Mouse (Mus musculus): ENCODE results near the gene Lyl1.
A peak's percentile ranks its signal among the peaks of the same experiment; 100 is the strongest.
"Not testable (repeated sequence)": the region's sequence is repeated elsewhere in the genome, so short reads cannot be mapped to it uniquely, and the experiment has no call there.

The Lyl1 gene

DNA sequence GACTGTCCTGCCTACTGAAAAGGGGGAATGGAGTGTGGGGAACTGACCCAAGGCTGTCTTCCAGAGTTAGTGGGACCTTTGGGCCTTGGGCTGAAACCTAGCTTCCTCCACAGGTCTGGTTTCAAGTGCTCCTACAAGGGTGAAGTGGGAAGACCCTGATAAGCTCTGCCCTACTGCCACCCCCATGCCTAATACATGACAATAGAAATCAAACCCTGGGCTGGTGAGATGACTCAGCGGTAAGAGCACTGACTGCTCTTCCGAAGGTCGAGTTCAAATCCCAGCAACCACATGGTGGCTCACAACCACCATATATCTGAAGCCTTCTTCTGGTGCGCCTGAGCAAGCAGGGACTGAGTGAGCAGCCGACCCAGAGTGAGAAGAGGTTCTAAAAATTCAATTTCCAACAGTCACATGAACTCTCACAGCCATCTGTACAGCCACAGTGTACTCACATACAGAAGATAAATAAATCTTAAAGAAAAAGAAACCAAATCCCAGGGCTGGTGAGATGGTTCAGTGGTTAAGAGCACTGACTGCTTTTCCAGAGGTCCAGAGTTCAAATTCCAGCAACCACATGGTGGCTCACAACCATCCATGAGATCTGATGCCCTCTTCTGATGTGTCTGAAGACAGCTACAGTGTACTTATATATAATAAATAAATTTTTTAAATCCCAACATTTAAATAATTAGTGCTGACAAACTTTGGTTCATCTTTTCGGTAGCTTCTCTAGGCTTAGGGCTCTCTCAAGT is 32.3 kb upstream of the Lyl1 start:
- no peak for DNase-seq (ENCODE audit: low read depth, low spot score)

DNA sequence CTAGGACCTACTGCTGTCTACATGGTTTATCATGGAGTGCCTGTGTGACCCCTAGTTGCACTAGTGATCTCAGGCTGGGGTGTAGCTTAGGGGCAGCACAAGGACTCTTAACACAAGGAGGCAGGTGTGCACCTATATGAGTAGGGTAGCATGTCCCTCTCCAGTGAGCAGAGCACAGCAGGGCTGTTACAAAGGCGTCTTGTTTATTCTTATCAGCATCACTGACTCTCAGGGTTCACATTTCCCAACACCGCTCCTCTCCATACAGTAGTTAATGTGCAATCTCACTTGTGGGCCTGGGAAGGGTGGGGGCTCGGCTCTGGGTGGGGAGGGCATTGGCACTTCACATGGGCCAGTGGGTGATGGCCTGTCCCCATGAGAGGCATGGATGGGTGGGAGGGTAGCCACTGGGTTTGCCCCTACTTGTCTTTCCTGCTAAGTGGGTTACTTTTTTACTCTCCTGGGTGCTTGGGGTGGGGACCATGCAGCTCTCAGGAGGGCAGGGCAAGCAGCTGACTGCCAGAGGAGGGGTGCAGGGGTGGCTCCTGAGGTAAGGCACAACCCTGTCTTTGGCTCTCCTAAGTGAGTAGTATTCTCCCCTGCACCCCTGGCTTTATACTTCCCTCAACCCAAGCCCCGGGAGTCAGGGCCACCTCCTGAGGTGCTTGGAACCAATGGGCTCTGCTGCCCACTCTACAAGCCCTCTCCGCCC is 30.8 kb upstream of the Lyl1 start:
- DNase-seq (ENCODE audit: low read depth, low spot score), result not testable (repeated sequence)

DNA sequence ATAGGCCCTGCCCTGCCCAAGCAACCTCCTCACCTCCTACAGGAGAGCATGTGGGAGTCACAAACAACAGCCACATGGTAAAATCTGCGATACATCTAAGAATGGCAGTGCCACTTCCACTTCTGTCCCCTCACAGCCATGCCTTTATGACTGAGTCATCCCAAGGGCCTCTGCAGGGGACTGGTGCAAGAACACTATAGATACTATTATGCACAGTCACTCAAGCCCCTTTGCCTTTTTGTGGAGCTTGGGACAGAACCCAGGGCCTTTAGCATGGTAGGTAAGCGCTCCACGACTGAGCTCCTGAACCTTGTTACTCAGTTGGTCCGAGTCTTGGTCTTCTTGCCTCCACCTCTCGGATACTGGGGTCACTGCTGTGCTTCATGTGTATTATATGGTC is 24.0 kb upstream of the Lyl1 start:
- no peak for DNase-seq (ENCODE audit: low read depth, low spot score)

DNA sequence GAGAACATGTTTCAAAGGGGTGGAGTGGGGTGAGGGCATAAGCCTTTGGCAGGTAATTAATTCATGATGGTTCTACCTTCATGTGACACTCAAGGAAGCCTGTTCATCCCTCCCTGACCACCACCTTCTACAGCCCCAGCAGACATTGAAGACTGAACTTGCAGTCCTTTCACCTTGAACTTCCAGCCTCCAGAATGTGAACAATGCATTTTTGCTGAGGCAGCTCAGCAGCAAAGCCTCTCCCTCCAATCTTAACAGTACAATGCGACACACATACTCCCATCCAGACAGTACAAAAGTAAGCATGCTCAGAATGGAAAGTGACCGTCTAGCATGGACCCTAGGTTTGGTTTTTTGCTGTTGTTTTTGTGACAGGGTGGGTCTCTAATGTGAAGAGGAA is 19.8 kb upstream of the Lyl1 start:
- no peak for DNase-seq (ENCODE audit: low read depth, low spot score)

DNA sequence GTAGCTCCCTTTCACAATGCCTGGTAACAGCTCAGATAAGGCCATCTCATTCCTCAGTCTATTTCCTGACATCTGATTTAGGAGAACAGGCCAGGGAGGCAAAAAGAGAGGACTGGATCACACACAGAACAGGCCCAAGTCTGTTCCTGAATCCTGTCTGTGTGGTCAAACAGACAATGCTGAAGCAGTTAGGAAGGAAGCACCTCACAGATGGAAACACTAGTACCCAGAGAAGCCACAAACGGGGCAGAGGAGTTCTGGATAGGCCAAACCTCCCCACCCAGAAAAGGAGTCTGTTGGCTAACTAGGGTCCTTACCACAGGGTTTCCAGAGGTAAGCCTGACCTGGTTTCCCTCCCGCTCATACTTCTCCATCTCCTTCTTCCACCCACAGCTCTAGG is 19.0 kb upstream of the Lyl1 start:
- no peak for DNase-seq (ENCODE audit: low read depth, low spot score)

DNA sequence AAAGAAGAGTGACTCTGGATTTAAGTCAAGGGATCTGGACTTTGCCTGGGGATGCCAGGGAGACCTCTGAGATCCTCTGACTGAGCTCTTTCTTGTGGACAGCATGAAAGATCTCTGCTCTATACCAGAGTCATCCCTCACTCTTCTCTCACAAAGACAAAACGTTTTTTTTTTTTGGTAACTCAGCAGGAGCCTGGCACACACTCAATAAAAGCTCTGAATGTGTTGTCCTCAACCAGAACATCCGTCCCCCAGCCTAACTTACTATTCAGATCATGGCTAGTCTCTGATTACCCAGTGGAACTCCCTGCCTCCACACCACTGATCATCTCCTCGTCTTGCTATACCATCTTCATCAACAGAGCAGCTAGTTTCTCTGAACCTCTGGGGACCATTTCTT is 16.7 kb upstream of the Lyl1 start:
- DNase-seq (ENCODE audit: low read depth, low spot score), result no peak

DNA sequence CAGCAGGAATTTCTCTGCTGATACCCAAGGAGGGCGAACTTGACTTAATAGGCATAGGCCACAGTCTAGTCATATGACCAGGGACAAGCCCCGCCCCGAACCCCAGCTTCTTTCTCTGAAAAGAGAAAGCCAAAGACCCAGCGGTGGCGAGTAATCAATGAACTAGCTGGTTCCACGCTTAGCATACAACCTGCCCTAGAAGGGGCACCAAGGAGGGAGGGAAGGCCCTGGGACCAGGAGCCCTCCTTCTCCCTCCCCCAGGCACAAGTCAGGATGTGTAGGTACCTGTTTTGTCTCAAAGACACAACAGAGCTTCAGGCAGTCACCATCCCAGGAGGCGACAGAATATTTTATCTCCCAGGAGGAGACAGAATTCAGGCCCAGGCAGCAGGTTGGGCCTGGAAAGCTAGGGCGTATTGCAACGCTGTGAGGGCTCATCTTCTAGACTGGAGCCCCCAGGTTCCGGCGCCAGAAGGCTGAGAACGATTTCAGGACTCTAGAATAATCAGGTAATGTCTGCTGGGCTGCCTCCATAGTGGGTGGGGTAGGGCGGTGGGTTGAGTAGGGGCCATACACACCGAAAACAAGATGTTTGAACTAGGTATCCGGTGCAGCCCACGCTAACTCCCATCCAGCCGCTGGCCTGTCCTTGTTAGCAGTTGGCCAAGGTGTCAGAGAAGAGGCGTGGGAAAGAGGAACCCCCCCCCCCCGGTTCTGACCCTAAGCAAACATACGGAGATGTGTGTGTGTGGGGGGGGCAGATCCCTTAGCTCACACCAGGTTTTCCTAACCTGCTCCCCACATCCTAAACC is 14.9 kb upstream of the Lyl1 start, which contains the start of gene Trmt1:
Gene Trmt1, plus strand, starts transcription at position 117 of the 812 bp plus-strand sequence.
- peak; percentile 60 for DNase-seq (ENCODE audit: low read depth, low spot score)

DNA sequence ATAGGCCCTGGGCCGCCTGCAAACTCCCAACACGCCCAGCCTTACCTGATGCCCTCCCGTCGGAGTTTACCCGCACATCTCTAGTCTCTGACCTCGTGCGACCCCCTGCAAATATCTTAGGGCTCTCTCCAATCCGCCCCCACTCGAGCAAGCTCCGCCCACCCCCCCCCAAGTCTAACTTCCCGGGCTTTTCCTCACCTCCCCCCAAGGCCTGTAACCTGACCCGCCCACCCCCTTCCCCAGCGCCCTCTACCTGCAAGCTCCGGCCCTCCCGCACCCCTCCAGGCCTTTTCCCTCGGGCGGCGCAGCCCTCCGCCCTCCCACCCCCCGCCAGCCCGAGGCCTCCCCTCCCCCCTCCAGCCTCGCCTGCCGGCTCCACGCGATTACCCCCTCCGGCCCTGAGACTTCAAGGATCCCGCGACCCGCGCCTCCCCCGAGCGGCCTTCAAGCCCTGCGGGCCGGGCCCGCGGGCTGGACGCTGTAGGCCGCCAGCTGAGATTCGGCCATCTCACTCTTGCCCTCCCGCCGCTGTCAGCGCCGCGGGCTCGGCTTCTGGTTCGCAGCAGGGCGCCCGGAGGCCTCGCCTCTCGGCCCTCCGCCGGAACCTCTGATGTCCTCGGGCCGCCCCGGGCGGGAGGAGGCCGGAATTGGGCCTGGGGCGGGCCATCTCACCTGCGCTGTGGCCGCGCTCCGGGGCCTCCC is 14.1 kb upstream of the Lyl1 start:
- DNase-seq (ENCODE audit: low read depth, low spot score), result peak; percentile 55

DNA sequence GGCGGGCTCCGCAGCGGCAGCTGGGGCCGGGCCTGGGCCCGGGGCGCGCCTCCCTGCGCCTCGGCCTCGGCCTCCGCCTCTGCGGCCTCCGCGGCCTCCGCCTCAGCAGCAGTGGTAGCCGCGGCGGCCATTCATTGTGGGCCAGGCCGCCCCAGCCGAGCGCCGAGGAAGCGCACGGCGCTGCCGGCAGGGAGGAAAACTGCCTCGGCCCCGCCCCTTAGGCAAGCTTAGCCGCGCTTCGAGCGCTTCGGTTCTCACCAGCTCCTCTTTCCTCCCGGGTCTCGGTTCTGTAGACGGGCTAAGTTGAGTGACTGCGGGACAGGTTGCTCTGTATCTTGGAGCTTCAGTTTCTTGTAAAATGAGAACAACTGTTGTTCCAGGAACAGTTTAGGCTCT is 13.6 kb upstream of the Lyl1 start, which contains the start of gene Nacc1:
Gene Nacc1, minus strand, starts transcription at position 158 of the 396 bp plus-strand sequence.
- DNase-seq (ENCODE audit: low read depth, low spot score), result peak; percentile 96

DNA sequence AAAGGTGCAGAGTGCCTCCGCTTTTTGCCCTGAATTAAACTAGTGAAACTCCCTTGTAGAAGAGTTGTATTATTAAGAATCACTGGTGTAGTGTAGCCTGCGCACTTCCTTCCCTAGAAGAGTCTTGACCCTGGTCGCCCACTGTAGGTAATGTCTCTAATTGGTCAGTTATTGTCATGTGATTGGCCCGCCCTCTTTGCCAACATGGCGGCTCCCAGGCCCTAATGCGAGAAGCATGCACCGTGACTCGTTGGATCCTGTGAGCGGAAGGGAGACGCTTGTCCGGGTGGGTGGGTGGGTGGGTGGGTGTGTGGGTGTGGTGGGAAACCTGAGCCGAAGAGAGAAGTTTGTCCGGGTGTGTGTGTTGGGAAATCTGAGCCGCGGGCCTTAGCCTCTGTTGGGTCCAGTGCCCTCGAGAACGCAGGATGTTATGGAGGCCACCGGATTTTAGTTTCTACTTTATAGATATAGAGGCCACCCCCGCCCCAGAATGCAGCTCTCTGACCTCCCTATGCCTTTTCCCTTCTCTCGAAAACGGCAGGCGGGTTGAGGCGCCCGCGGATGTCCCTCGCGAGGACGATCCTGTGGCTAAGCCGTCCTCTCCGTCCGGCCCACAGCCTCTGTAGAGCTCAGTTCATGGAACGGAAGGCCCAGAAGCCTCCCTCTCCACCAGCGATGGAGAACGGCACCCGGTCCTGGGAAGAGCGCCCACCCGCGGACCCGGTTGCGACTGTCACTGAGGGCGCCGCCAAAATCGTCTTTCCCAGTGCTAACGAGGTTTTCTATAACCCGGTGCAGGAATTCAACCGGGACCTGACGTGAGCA is 12.0 kb upstream of the Lyl1 start:
- peak; percentile 97 for DNase-seq (ENCODE audit: low read depth, low spot score)

DNA sequence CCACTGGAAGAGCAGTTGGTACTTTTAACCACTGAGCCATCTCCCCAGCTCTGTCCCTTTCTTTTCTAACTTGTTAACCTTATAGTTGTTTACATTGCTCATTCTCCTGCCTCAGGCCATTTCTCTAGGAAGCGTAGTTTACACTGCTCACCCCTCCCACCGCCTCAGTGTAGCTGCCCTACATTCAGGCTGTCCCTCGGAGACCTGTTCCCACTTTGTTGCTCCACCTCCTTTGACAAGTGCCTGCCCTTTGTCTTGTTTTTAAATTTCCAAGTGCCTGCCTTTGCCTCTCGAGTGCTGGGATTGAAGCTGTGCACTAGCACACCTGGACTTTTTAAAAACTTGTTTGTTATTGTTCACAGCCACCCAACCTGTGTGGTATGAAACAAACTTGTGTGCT is 7.9 kb upstream of the Lyl1 start:
- no peak for DNase-seq (ENCODE audit: low read depth, low spot score)

DNA sequence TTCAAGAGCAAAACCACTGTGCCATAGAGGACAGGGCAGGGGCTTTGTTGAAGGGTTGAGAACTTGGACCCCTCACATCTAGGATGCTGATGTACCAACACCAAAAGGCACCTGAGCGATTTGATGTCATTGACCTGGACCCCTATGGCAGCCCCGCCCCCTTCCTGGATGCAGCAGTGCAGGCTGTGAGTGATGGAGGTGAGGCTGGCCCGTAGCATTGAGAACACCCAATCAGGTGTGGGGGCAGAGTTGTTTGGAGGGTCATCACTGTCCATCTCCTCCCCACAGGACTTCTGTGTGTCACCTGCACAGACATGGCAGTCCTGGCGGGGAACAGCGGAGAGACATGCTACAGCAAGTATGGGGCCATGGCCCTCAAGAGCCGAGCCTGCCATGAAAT is 6.1 kb upstream of the Lyl1 start:
- no peak for DNase-seq (ENCODE audit: low read depth, low spot score)

DNA sequence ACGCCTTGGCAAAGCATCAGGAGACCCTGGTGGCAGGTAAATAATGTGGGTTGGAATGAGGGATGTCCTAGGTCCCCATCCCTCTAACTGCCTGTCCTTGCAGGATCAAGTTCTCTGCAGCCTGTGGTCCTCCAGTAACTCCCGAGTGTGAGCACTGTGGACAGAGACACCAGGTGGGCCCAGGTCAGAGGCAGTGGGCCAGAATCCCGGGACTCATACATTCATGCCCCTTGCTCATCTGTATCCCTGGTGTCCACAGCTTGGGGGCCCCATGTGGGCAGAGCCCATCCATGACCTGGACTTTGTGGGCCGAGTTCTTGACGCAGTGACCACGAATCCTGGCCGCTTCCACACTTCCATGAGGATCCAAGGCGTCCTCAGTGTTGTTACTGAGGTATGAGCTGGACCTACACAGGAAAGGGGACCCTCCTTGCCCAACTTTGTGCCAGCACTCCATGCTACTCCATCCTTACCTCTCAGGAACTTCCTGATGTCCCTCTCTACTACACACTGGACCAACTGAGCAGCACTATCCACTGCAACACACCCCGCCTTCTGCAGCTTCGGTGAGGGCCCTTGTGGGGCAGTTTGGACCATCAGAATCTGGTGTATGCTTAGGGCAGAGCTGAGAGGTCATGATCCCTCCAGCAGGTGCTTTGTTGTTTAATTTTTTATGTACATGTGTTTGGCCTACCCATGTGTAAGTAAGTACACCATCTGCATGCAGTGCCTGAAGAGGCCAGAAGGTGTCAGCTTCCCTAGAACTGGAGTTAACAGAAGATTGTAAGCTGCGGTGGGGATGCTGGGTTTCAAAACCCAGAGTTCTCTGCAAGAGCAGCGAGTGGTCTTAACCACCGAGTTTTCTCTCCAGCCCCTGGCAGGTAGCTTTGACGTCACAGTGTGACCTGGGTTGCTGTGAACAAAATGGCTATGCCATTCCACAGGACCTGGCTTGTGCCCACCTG is 3.8 kb upstream of the Lyl1 start:
- peak; percentile 74 for DNase-seq (ENCODE audit: low read depth, low spot score)

DNA sequence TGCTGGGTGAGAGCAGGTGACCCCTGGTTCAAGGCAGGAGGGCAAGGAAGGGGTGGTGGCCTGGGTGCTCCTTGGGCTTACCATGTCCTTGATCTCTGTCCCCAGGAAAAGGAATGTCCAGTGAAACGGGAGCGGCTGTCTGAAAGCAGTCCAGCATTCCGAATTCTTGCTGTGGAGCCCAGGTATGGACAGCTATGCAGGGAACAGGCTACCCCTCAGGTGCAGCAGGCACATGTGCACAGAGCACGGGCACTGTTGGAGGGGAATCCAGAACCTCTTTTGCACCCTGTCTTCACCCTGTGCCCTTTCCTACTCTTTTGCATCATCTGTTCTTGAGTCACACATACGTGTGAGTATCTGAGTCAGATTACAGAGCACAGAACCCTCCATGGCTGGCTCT is 3.0 kb upstream of the Lyl1 start:
- no peak for DNase-seq (ENCODE audit: low read depth, low spot score)

DNA sequence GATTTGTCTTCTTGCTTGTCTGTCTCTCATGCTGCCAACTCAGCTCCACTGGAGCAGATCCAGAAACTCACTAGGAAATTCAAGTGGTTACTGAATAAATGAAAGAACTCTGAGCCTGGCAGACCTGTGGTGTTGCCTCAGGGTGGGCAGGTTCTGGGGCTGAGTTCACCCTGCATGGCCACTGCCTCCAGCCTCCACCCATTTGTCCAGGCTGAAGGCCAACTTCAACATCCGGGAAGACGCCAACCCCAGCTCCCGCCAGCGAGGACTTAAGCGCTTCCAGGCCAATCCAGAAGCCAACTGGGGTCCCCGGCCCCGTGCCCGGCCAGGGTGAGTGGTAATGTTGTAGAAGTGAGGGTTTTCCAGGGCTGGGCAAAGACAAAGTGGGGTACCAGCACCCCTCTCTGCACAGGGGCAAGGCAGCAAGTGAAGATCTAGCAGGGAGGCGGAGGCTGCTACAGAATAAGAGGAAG is 2.3 kb upstream of the Lyl1 start:
- DNase-seq (ENCODE audit: low read depth, low spot score), result peak; percentile 61

DNA sequence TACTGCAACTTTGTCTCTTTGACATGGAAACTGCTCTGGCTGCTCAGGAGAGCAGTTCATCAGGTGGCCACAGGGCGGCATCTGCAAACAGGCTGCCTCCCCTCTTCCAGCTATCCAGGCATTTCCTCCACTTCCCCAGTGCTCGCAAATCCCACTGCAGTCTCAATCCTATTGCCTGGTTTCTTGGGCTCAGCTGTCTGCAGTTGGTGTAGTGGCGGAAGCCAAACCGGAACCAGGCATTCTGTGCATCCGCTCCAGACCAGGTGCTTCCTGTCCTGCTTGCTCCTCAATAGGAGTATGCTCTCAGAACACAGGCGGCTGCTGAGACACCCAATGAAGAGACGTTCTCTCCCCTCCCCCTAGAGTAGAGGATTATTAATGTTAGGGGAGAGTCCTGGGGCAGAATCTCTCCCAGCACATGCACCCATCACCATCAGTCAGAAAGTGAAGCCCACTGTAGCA is 1.4 kb upstream of the Lyl1 start:
- DNase-seq (ENCODE audit: low read depth, low spot score), result peak; percentile 84

DNA sequence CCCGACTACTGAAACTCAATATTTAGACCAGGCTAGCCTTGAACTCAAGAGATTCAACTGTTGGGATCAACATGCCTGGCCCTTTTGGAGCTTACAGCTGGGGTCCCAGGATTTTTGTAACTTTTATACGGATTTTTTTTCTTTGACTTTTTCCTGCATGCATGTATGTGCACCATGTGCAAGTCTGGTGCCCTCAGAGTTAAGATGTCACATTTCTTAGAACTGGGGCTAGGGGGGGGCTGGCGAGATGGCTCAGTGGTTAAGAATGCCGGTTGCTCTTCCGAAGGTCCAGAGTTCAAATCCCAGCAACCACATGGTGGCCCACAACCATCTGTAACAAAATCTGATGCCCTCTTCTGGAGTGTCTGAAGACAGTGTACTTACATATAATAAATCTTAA is 731 bp upstream of the Lyl1 start:
- no peak for DNase-seq (ENCODE audit: low read depth, low spot score)

DNA sequence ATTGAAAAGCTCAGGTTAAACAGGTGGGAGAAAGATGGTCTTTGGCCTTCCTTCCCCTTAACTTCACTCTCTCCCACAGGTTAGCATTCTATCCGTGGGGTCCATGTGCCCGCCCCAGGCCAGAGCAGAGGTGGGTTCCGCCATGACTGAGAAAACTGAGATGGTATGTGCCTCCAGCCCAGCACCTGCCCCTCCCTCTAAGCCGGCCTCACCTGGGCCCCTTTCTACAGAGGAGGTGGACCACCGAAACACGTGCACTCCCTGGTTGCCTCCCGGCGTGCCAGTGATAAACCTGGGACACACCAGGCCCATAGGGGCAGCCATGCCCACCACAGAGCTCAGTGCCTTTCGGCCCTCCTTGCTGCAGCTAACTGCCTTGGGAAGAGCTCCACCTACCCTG is 1.3 kb downstream of the Lyl1 start:
- DNase-seq (ENCODE audit: low read depth, low spot score), result no peak

DNA sequence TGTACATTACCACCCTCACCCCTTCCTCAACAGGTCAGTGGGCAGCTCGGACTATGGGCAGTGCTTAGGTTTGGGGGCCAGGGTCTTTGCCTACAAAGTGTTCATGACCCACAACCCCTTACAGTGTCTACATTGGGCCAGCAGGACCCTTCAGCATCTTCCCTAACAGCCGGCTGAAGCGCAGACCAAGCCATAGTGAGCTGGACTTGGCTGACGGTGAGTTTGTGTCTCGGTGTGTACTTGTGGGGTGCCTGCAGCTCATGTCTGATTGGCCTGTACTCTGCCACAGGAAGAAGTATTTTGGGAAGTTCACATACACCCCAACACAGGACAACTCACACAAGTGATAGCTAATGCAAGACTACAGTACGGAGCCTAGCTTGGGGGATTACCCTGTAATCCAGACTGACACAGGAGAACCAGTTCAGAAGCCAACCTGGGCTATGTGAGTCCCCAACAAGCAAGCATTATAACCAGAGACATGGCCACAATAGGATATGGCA is 1.8 kb downstream of the Lyl1 start:
- DNase-seq (ENCODE audit: low read depth, low spot score), result no peak
